Mouse (Mus musculus): Measurements from ENCODE around the gene Kars.
A peak's percentile ranks its signal among the peaks of the same experiment; 100 is the strongest.

Gene Kars

DNA sequence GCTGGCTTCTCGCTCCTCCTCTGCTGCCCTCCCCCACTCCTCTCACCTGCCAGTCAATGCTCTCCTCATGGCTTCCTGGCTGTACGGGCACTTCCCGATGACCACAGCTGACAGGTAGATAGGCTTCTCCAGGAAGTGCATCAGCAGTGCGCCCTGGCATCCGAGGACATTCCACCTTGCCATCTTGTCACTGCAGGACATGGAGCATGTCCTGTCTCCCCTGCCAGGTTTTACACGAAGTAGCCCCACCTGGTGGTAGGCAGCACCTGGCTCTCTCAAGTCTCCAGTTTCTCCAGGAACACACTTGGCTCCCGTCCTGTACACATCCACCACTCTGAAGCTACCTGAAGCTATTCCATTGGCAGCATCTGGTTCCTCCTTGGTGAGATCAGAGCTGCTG lies 29.0 kb downstream of the Kars start:
- DNase-seq (ENCODE audit: low read depth) = peak; percentile 55

DNA sequence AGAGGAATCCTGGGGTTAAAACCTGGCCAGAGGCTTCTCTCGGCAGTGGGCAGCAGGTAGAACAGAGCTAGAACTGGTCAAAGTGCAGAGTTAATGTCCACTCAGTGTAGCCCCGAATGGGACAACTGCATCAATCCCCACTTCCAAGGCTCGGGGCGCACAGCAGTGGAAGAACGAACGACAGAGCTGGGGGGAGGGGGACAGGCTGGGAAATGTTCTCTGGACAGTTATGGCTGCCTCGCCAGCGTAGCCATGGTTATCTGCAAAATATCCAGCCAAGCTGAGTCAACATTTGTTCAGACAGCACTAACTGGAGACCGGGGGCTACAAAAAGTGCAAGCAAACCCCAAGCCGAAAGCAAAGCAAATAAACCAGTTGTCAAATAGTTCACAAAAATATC lies 33.0 kb downstream of the Kars start:
- no peak for DNase-seq (ENCODE audit: low read depth)

DNA sequence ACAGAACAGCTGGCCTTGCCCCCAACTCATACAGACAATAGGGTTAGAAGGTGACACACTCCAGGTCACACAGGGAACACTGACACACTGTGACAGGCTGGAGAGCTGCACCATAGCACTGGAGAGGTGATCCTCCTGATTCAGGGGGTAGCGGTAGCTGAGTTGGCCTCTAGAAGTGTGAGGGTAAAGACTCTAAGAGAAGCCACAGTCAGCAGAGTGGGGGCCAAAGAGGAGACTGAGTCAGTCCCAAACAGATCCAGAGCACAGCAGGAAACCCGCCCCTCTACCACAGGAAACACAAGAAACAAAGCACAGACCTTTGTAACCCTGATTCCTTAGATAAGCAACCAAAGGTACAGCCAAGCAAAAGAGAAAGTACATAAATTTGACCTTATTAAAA lies 34.8 kb downstream of the Kars start:
- peak; percentile 65 for DNase-seq (ENCODE audit: low read depth)

DNA sequence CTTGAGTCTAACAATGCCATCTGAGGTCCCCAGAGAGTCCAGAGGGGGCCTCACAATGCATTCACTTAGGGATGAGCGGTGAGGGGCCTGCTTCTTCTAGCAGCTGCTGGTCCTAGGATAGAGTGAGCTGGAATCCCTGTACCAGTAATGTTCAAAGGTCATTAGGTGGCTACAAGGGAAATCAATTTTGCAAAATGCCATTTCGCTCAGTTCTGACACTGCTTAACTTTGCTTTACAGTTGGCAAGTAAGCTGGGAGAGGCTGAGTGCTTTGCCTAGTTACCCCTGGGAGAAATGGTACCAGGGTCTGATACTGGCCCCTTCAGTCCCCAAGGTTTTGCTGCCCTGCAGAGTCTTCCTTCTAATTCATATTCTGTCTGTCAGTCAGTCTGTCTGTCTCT lies 35.4 kb downstream of the Kars start:
- no peak for DNase-seq (ENCODE audit: low read depth)

DNA sequence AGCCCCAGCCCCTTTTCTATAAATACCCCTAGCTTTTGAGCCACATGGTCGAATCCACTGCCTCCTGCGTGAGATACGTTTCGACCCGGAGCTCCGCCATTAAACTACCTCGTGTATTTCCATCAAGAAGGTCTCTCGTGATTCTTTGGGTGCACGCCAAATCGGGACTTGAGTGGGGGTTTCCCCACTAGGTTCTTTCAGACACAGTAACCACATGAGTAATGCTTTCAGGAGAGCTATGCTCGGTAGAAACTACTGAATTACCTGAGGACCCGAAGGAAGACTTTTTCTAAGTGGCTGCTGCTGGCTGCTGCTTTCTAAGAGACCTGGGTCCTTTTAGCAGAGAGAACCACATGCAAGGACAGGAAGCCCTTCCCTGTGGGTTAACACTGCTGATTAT lies 37.0 kb downstream of the Kars start:
- DNase-seq (ENCODE audit: low read depth) = peak; percentile 53

DNA sequence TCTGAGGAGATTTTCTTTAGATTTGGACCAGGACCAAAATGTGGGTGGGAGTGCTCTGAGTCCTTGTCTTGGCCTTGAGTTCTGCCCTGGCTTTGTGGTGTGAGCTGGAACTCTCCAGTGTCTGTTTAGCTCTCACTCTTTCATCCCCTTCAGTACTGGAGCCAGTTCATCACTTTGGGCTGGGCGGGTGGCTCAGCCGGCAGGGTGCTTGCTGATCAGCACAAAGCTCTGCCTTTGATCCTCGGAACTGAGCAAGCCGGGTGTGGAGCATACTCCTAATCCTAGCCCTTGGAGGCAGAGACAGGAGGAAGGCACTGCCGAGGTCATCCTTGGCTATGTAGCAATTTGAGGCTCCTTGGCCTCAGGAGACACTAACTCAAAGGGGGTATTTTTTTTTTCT lies 42.1 kb downstream of the Kars start:
- no peak for DNase-seq (ENCODE audit: low read depth)

DNA sequence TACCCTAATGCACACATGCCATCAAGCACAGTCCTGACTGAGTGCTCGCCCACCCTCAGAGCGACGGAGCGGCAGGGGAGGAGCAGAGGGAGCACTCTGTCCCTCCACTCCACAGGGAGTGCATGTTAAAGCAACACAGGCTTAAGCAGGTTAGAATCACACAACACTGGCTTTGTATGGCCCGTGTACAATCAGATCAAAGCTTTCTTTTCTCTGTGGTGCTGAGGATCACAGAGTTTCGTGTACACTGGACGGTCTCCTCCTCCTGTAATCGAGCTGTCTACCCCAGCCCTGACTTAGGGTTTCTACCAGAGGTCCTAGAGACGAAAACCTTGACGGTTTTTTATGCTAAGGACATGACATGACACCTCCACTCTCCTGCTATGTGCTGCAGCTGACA lies 42.6 kb downstream of the Kars start:
- no peak for DNase-seq (ENCODE audit: low read depth)

DNA sequence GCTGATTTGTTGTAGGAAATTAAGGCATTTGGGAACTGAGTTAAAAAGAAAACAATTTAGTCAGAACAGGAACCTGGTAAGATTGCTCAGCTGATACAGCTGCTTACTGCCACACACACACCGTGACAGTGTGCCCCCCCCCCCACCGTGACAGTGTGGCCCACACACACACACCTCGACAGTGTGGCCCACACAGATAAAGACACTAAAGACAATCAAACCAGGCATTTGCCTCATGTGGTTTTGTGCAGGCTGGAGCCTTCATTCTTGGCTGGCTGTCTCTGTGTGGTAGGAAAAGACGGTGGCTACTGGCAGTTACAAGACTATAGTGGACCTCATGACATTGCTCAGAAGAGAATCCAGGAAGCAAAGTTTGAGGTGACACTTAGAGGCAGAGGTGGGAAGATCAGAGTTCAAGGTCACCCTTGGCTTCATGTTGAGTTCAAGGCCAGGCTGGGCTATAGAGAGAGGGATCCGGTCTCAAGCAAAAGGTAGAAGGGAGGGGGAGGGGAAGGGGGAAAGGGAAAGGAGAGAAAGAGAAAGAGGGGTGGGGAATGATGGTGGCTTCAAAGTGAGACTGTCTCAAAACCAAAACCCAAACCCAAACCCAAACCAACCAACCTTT lies 43.8 kb downstream of the Kars start:
- DNase-seq (ENCODE audit: low read depth) = peak; percentile 33

DNA sequence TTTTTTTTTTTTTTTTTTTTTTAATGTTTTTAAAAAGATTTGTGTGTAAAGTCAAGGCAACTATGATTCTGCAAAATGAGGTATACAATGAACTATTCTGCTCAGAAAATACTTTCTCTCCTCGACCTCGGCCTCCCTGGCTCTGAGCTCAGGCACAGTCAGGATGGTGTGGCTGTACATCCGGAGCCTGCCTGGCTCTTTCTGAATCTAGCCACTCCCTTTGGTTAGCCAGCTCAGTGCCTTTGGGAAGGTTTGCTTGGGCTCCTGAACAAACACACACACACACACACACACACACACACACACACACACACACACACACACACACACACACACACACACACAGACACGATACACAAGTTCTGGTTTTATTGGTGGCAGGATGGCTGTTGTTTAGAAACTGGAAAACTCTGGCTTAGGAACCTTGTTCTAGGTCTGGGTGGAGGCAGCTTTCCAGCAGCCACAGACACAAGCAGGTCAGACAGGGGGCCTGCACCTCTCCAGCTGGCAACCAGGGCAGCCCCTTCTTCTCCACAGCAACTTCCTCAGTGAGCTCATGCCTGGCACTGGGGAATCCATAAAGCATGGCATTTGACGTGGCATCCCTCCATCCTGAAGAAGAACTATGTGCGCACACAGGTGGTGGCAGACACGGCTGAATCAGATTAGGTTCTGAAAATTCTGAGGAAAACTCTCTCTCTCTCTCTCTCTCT lies 46.1 kb downstream of the Kars start:
- DNase-seq (ENCODE audit: low read depth) = no peak

DNA sequence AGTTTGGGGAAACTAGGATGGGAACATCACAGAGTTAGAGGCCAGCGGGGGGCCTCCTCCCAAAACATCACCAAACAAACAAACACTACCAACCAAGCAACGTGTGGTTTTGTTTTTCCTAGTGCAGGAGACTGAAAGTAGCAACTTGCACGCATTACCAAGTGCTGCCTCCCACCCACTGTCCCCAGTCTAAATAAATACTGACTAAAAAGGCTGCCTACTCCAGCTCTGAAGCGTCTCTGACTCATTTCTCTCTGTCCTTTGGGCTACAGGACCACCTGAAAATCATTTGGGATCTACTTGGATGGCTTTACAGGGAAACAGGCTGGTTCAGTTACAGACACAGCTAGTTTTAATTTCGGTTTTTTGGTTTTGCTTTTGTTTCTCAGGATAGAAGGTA lies 46.8 kb downstream of the Kars start:
- DNase-seq (ENCODE audit: low read depth) = no peak

DNA sequence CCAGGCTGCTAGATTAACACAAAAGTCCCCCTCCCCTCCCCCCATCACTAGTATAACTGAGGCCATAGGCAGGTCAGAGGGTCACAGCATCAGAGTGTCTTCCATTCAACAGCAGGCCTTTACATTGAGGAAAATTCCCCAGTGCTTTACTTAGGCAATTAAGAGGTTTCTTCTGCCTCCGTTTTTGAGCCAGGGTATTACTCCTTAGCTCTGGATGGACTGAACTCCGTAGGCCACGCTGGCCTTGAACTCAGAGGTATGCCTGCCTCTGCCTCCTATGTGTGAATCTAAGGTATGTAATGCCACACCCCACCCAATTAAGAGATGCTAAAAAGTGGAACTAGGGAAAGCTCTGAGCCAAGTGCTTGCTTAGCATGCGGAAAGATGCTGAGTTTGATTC lies 47.6 kb downstream of the Kars start:
- DNase-seq (ENCODE audit: low read depth) = no peak

DNA sequence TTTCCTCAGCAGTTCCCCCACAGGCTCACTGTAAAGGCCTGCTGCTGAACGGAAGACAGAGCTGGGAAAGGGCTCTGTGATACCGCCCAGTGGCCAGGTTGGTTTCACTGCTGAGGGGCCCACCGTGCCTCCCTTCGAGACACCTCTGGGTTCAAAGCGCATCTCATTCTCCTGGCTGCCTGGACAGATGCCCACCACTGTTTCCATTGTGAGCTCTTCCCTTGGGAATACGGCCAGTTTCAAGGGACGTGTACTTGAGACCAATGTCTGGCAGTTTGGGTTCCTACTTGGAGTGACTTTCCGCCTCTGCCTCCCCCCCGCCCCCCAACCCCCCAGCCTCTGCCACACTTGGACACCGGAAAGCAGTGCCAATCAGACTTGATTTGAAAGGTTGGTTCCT lies 48.0 kb downstream of the Kars start:
- DNase-seq (ENCODE audit: low read depth) = no peak

DNA sequence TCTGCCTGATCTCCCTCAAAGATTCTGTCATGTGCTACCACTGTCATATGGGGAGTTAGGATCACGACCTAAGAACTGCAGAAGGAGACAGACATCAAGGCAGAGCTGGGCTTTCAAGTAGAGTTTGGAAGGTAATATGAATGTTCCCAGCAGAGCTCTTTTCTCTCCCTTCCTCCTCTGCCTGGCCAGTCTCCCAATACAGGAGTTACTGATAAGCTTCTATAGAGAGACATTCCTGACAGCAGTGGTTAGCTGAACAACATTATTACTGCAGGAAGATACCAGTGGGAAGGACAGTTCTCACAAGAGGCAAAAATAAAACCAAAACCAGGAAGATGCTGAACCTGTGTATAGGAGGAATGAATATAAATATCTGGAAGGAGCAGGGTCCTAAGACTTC lies 48.5 kb downstream of the Kars start:
- no peak for DNase-seq (ENCODE audit: low read depth)

DNA sequence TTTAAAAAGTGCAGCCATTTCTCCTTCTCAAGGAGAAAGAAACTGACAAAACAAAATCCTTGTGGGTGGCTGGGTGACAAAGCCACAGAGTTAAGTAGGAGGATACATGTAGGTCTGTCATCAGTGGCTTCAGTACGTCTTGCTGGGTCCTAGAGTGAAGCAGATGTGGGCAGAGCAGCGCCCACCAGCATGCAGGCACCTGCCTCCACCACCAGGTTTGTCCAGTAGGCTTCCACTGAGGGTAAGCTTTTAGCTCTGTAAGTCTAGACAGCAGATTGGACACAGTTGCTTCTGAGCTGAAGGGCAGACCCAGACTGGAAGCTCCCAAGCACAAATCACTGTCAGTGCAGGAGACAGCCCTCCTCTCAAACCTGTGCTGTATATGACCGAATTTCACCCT lies 49.8 kb downstream of the Kars start:
- no peak for DNase-seq (ENCODE audit: low read depth)

DNA sequence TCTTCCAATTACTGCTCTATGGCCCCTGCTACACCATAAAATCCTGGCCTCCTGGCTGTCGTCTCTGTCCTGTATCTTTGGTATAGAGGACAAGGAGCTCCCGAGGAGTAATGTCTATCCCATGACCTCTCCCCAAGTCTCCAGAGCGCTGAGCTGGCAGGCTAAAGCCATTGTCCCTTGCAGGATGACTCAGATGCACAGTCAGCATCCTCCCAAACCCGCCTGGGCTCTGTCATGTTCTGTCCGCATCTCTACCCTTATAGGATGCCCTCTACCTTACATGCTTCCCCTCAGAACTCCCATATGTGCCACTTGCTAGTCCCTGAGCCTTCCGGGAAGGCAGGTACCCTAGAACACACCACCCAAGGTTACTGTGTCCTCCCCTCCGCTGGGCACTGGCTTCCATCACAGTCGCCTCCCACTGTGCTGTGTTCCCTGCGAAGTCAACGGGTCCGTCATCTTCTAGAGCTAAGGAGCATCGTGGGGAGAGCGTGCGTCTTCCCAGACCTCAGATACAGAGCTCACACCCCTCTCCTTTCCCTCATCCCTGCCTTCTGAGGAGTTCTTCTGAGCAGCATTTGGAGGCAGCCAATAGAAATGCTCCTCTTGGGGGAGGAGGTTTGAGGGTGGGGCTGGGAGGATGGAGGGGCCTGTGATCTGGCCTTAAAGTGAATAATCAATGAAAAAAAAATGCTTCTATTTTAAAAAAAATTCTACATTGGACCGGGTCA lies 50.4 kb downstream of the Kars start:
- no peak for DNase-seq (ENCODE audit: low read depth)

DNA sequence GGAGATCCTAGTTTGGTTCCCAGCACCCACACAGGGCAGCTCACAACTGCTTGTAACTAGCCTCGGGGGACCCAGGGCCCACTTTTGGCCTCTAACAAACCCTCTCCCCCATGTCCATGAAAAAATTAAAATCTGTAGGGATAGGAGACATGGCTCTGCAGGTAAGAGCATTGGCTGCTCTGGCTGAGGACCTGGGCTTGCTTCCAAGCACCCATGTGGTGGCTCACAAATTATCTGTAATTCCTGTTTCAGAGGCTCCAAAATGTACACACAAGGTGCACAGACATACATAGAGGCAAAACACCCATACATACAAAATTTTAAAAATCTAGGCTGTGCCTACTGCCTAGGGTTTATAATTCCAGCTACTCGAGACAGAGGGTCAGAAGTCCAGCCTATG lies 53.9 kb downstream of the Kars start:
- no peak for DNase-seq (ENCODE audit: low read depth)

DNA sequence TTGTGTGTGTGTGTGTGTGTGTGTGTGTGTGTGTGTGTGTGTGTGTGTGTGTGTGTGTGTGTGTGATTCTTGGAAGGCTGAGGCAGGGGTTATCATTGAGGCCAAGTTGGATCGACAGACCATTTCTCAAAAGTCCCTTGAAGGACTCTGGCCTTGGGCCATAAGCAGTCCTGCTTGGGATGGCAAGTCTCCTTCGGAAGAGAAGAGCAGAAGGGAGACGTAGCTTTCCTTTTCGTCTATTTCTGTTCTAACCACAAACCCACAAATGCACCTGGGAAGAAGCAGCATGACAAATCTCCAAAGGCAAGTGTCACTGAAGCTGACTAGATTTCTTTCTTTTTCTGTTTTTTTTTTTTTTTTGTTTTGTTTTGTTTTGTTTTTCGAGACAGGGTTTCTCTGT lies 55.2 kb downstream of the Kars start:
- DNase-seq (ENCODE audit: low read depth) = peak; percentile 58

DNA sequence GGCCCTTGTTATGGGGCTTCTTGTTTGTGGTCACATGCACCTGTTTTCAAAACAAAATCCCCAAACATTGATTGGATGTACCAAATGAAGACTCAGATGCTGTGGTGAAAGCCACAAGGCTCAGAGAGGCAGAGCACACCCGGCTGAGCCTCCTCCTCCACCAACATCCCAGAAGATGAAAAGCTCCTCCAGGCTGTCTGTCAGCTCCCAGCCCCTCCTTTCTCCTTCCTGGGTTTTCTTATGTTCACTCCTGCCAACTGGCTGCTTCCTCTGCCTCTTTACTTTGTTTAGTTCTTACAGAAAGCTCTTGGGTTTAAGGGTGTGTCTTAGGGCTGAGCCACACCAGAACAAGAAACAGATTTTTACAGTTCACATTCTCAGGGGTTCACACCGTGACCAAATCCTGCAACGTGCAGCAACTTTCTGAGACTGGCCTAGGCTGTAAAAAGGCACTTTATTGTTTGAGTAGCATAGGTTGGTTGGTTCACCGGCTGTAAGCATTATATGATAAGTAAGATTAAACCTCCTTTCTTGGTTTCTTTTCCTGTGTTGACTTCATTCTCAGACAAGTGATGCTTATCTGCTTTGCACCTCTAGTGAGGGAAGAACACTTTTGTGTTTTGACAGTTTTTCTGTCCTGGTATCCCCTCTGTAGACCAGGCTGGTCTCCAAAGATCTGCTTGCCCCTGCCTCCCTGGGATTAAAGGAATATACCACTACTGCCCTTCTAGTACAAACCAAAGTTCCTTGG lies 56.1 kb downstream of the Kars start:
- DNase-seq (ENCODE audit: low read depth) = peak; percentile 43

DNA sequence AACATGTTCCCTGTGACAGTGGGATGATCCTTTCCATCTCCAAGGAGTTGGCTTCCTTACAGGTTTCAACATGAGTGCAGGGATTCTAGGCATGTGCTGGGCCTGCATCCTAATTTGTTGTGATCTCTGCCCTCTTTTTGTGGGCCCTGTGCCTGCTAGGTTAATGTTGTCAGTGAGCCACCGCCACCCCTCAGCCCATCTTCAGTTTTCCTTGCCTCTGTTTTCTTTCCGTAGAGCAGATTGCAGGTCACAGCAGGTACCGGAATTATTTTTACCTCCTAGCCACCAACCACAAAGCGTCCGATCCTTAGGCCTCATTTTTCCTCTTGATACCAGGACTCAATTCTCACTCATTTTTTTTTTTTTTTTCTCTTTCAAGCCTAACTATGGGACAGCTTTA lies 59.2 kb downstream of the Kars start:
- DNase-seq (ENCODE audit: low read depth) = no peak

DNA sequence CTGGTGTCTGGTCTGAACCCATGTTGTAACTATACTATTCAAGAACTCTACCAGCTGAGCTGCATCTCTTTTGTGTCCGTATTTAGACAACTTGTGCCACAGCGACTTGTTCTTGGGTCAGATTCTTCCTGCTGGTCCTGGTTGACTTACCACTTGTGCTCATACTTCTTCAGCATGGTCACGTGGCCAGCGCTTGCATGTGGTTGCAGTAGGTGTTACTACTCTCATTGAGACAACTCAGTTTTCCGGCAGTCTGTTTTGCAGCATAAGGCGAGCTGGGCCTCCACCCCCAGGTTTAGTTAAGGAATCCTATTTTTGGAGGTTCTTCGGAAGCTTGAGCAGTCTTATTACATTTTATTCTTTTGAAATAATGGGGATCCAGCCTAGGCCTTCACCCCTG lies 59.8 kb downstream of the Kars start:
- DNase-seq (ENCODE audit: low read depth) = no peak

DNA sequence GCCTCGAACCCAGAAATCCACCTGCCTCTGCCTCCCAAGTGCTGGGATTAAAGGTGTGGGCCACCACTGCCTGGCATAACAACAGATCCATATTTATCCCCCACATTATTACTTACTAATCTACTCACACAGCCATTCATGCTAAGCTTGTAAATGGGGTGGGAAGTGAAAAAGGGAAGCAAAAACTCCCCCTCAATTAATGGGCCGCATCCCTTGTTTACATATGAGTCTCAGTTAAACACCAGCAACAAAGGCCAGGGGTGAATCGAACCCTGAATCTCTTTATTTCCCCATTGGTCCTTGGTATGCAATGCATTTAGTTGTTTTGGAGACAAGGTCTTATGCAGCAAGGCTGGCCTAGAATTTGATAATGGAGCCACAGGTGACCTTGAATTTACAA lies 60.3 kb downstream of the Kars start:
- DNase-seq (ENCODE audit: low read depth) = no peak

DNA sequence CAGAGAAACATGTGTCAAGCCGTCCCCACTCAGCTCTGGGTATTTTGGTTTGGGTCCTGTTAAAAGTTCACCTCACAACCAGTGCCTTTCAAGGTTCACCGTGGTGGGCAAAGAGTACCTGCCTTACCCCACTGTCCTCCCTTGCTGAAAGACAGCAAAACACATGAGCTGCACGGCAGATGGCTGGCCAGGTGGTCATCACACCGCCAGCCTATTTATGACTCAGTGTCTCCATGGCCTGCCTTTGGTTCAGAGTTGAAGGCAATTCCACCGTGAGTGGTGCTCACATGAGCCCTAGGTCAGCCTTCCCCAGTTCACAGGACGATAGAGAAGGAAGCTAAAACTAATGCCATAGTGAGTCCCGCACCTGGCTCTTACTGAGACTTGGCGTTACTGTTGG lies 63.2 kb downstream of the Kars start:
- DNase-seq (ENCODE audit: low read depth) = no peak

DNA sequence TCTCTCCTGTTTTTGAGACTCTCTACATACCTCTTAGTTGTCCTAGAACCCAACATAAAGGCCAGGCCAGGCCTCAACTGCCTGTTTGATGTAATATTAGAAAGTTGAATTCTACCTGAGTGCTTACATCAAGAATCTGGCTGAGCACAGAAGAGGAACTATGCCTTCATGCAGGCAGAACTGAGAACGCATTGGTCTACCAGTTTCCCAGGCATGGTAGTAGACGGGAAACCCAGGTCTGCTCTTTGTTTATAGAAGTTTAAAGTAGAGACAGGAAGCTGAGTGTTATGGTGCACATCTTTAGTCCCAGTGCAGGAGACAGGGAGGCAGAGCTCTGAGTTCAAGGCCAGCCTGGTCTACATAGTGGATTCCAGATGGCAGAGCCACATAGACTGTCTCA lies 64.0 kb downstream of the Kars start:
- no peak for DNase-seq (ENCODE audit: low read depth)
